Mouse (Mus musculus) hindbrain, postnatal 0 days (tissue): ENCODE data around the gene Abhd8. TPM values are rescaled to one million over a fixed set of nuclear protein-coding genes. Genes with fewer than 3 reads are reported as not detected.

ENCODE experiments used
- ATAC-seq: fragments of 200-750 bp; cut with Nextera tagmentation; 2 replicates; pipeline ENCODE4 v1.8.0; 2017; ENCODE audit warnings: mild to moderate bottlenecking, moderate TSS enrichment, moderate library complexity
- DNase-seq: peaks from one replicate; pipeline ENCODE4 v3.0.0-alpha.2; 2015; ENCODE audit warnings: low spot score
- H3K27ac ChIP-seq: fragments of 300-500 bp; sonication (generic); 2 replicates; pipeline ENCODE4 v1.5.1; 2014; ENCODE audit warnings: mild to moderate bottlenecking
- H3K27me3 ChIP-seq: fragments of 300-500 bp; sonication (generic); 2 replicates; pipeline ENCODE4 v1.6.1; 2014; ENCODE audit warnings: low read length, mixed read lengths; ENCODE audit not compliant: insufficient read depth
- H3K36me3 ChIP-seq: fragments of 300-500 bp; sonication (generic); 2 replicates; pipeline ENCODE4 v1.6.1; 2014; ENCODE audit warnings: low read length, mixed read lengths; ENCODE audit not compliant: insufficient read depth
- H3K4me1 ChIP-seq: fragments of 300-500 bp; sonication (generic); 2 replicates; pipeline ENCODE4 v1.6.1; 2014; ENCODE audit warnings: antibody characterized with exemption, low read length, mixed read lengths; ENCODE audit not compliant: insufficient read depth
- H3K4me2 ChIP-seq: fragments of 300-500 bp; sonication (generic); 2 replicates; pipeline ENCODE4 v1.6.1; 2014; ENCODE audit warnings: low read depth, mild to moderate bottlenecking, low read length, moderate library complexity, mixed read lengths
- H3K4me3 ChIP-seq: fragments of 300-500 bp; sonication (generic); 2 replicates; pipeline ENCODE4 v1.5.1; 2014; ENCODE audit warnings: low read length
- H3K9ac ChIP-seq: fragments of 300-500 bp; sonication (generic); replicated peaks from 2 replicates; pipeline ENCODE4 v1.6.1; 2014; ENCODE audit warnings: mild to moderate bottlenecking, low read length, moderate library complexity, mixed read lengths
- H3K9me3 ChIP-seq: fragments of 300-500 bp; sonication (generic); 2 replicates; pipeline ENCODE4 v1.6.1; 2016; ENCODE audit warnings: low read length, mixed read lengths
- CTCF ChIP-seq: IDR thresholded peaks from 2 replicates; pipeline ENCODE4 v1.5.1; 2016; ENCODE audit warnings: antibody characterized with exemption, control low read depth, low read depth
- WGBS: fragments of 180-500 bp; shearing (Covaris S2); extraction: QIAGEN DNeasy Blood & Tissue Kit; methylation state at CpG from one replicate; pipeline ENCODE4 v1.1.7; 2014; 5-methylcytosine and 5-hydroxymethylcytosine counted together
- polyA plus RNA-seq: library from polyadenylated mRNA; unstranded; fragments of >200 nt; fragmentation: Nextera tagmentation; extraction: Ambion mirVana; gene quantifications from 2 replicates; pipeline ENCODE4 v1.2.1, GENCODE M21; 2015
- total RNA-seq: library from RNA; depleted of rRNA; stranded (reverse); fragments of >200 nt; gene quantifications from 2 replicates; pipeline ENCODE4 v1.2.3, GENCODE M21; 2014

Abhd8 gene
- total and polyA plus RNA-seq, 2 experiments from 2014 or later: 195 to 330 TPM

GRCm38 (mm10) chr8:71462786-71463185 lies 669 bp downstream of the Abhd8 start:
- TF ChIP-seq CTCF: peak; percentile 8; the same call in 1 of the 2 replicates
- ATAC-seq (no peak), DNase-seq (peak; percentile 51)
- H3K36me3 ChIP-seq: peaks cover 21% of the 10 kb centered on the region
- H3K4me1 ChIP-seq: peaks cover 10% of the 10 kb centered on the region; the same call in 1 of the 2 replicates
- H3K4me2 ChIP-seq: peak overlapping the region; percentile 61
- H3K4me3 ChIP-seq: peak overlapping the region; percentile 88
- H3K9ac ChIP-seq: peak overlapping the region; percentile 89
- WGBS: 2% methylated on average over 16 of the region's 16 CpGs
- peak overlapping the region; percentile 92 for H3K27ac ChIP-seq
- H3K9me3 ChIP-seq: no peaks in the 10 kb centered on the region
- H3K27me3 ChIP-seq: no peaks in the 10 kb centered on the region

- H3K36me3 ChIP-seq: peaks cover 23% of the 10 kb centered on the region
- H3K9ac ChIP-seq: peak overlapping the region; percentile 89
- H3K9me3 ChIP-seq: no peaks in the 10 kb centered on the region
- no peak for DNase-seq
- no peak for ATAC-seq
- peak overlapping the region; percentile 92; the same call in 1 of the 2 replicates for H3K27ac ChIP-seq
- no peak for TF ChIP-seq CTCF
- peak overlapping the region; percentile 88 for H3K4me3 ChIP-seq
- peak overlapping the region; percentile 61 for H3K4me2 ChIP-seq
- H3K4me1 ChIP-seq: peaks cover 10% of the 10 kb centered on the region; the same call in 1 of the 2 replicates
- H3K27me3 ChIP-seq: no peaks in the 10 kb centered on the region
- 79% methylated on average over 4 of the region's 4 CpGs for WGBS
Observed at GRCm38 (mm10) chr8:71462191-71462590, 1.3 kb downstream of the Abhd8 start.

- H3K4me1 ChIP-seq: peaks cover 10% of the 10 kb centered on the region; the same call in 1 of the 2 replicates
- H3K4me2 ChIP-seq: peak overlapping the region; percentile 61; the same call in 1 of the 2 replicates
- peaks cover 31% of the 10 kb centered on the region for H3K36me3 ChIP-seq
- 89% methylated on average over 44 of the region's 47 CpGs for WGBS
- no peak overlapping the region for H3K27ac ChIP-seq
- no peak for TF ChIP-seq CTCF
- no peak overlapping the region for H3K4me3 ChIP-seq
- no peak for ATAC-seq
- no peak overlapping the region for H3K9ac ChIP-seq
- DNase-seq: no peak
- H3K9me3 ChIP-seq: no peaks in the 10 kb centered on the region
- H3K27me3 ChIP-seq: no peaks in the 10 kb centered on the region
Observed at GRCm38 (mm10) chr8:71461152-71461840, 2.2 kb downstream of the Abhd8 start.

GRCm38 (mm10) chr8:71460716-71461115 lies 2.7 kb downstream of the Abhd8 start:
- Histone ChIP-seq H3K36me3 (peaks cover 32% of the 10 kb centered on the region), H3K9me3 (no peaks in the 10 kb centered on the region), H3K4me3 (no peak overlapping the region), H3K27me3 (no peaks in the 10 kb centered on the region), H3K4me1 (peaks cover 10% of the 10 kb centered on the region; the same call in 1 of the 2 replicates), H3K9ac (no peak overlapping the region), H3K4me2 (no peak overlapping the region), H3K27ac (no peak overlapping the region)
- 96% methylated on average over 6 of the region's 6 CpGs for WGBS
- no peak for TF ChIP-seq CTCF
- ATAC-seq (no peak), DNase-seq (no peak)

- H3K4me1 ChIP-seq: peaks cover 4% of the 10 kb centered on the region; the same call in 1 of the 2 replicates
- H3K4me2 ChIP-seq: no peak overlapping the region
- DNase-seq (no peak), ATAC-seq (no peak)
- no peaks in the 10 kb centered on the region for H3K27me3 ChIP-seq
- WGBS: 85% methylated on average over 20 of the region's 20 CpGs
- H3K27ac ChIP-seq: no peak overlapping the region
- H3K36me3 ChIP-seq: peaks cover 32% of the 10 kb centered on the region
- H3K9me3 ChIP-seq: no peaks in the 10 kb centered on the region
- H3K4me3 ChIP-seq: no peak overlapping the region
- no peak overlapping the region for H3K9ac ChIP-seq
- TF ChIP-seq CTCF: no peak
Observed at GRCm38 (mm10) chr8:71457659-71458270, 5.7 kb downstream of the Abhd8 start.

- 48% methylated on average over 22 of the region's 22 CpGs for WGBS
- H3K9me3 ChIP-seq: no peaks in the 10 kb centered on the region
- no peak overlapping the region for H3K27ac ChIP-seq
- ATAC-seq: no peak
- H3K4me1 ChIP-seq: 0 out of 2 replicates have a peak, but pooled peaks cover 4% of the 10 kb centered on the region
- peaks cover 32% of the 10 kb centered on the region for H3K36me3 ChIP-seq
- H3K27me3 ChIP-seq: no peaks in the 10 kb centered on the region
- no peak overlapping the region for H3K4me3 ChIP-seq
- no peak for DNase-seq
- TF ChIP-seq CTCF: no peak
- H3K4me2 ChIP-seq: no peak overlapping the region
- H3K9ac ChIP-seq: no peak overlapping the region
Observed at GRCm38 (mm10) chr8:71456906-71457305, 6.5 kb downstream of the Abhd8 start.
